Mouse (Mus musculus) retina, postnatal 1 day (tissue): ENCODE results near the gene Il20ra.
A peak's percentile ranks its signal among the peaks of the same experiment; 100 is the strongest.
"Not testable (repeated sequence)": the region's sequence is repeated elsewhere in the genome, so short reads cannot be mapped to it uniquely, and the experiment has no call there.

Source experiments
- DNase-seq: peaks from one replicate; pipeline ENCODE4 v3.0.0-alpha.2; 2012

Gene Il20ra

GRCm38 (mm10) chr10:19712421-19712836 is at the start of gene Il20ra:
Gene Il20ra, plus strand, starts transcription at chr10:19712570.
- peak; percentile 75 for DNase-seq

GRCm38 (mm10) chr10:19668973-19669372 is 43.4 kb upstream of the Il20ra start:
- no peak for DNase-seq

- DNase-seq, result no peak
These were observed 40.4 kb upstream of the Il20ra start for GRCm38 (mm10) chr10:19672015-19672414.

GRCm38 (mm10) chr10:19673146-19673545 is 39.2 kb upstream of the Il20ra start:
- no peak for DNase-seq

GRCm38 (mm10) chr10:19687686-19688085 is 24.7 kb upstream of the Il20ra start:
- DNase-seq, result no peak

- no peak for DNase-seq
These were observed 21.1 kb upstream of the Il20ra start for GRCm38 (mm10) chr10:19691287-19691686.

- DNase-seq, result no peak
These were observed 20.6 kb upstream of the Il20ra start for GRCm38 (mm10) chr10:19691771-19692170.

- no peak for DNase-seq
These were observed 20.0 kb upstream of the Il20ra start for GRCm38 (mm10) chr10:19692332-19692731.

- peak; percentile 51 for DNase-seq
These were observed 19.4 kb upstream of the Il20ra start for GRCm38 (mm10) chr10:19692988-19693387.

- peak; percentile 31 for DNase-seq
These were observed 18.7 kb upstream of the Il20ra start for GRCm38 (mm10) chr10:19693629-19694028.

- DNase-seq, result no peak
These were observed 13.0 kb upstream of the Il20ra start for GRCm38 (mm10) chr10:19699331-19699730.

- DNase-seq, result no peak
These were observed 7.9 kb upstream of the Il20ra start for GRCm38 (mm10) chr10:19704445-19704844.

GRCm38 (mm10) chr10:19707768-19708167 is 4.6 kb upstream of the Il20ra start:
- DNase-seq, result no peak

GRCm38 (mm10) chr10:19708277-19709070 is 3.9 kb upstream of the Il20ra start:
- DNase-seq, result peak; percentile 63

GRCm38 (mm10) chr10:19711020-19711419 is 1.4 kb upstream of the Il20ra start:
- no peak for DNase-seq

GRCm38 (mm10) chr10:19711551-19712171 is 709 bp upstream of the Il20ra start:
- peak; percentile 61 for DNase-seq

- DNase-seq, result no peak
These were observed 6.3 kb downstream of the Il20ra start for GRCm38 (mm10) chr10:19718627-19719026.

- DNase-seq, result no peak
These were observed 9.9 kb downstream of the Il20ra start for GRCm38 (mm10) chr10:19722320-19722719.

- DNase-seq, result no peak
These were observed 11.9 kb downstream of the Il20ra start for GRCm38 (mm10) chr10:19724158-19724832.

GRCm38 (mm10) chr10:19738442-19738841 is 26.1 kb downstream of the Il20ra start:
- DNase-seq, result not testable (repeated sequence)

GRCm38 (mm10) chr10:19745662-19746061 is 33.3 kb downstream of the Il20ra start:
- DNase-seq, result no peak

GRCm38 (mm10) chr10:19746156-19746555 is 33.8 kb downstream of the Il20ra start:
- DNase-seq, result no peak

GRCm38 (mm10) chr10:19747661-19748060 is 35.3 kb downstream of the Il20ra start:
- no peak for DNase-seq

GRCm38 (mm10) chr10:19765459-19765858 is 53.1 kb downstream of the Il20ra start:
- no peak for DNase-seq
